Mouse (Mus musculus) limb, embryonic 11.5 days (tissue): Measurements from ENCODE around the gene Fam20b. TPM values are rescaled to one million over a fixed set of nuclear protein-coding genes. Genes with fewer than 3 reads are reported as not detected.

Source experiments
- ATAC-seq: fragments of 200-750 bp; cut with Nextera tagmentation; 2 replicates; pipeline ENCODE4 v1.8.0; 2017; ENCODE audit warnings: low read depth; ENCODE audit not compliant: insufficient number of reproducible peaks, low FRiP score, low TSS enrichment
- DNase-seq: peaks from one replicate; pipeline ENCODE4 v3.0.0-alpha.2; 2015; ENCODE audit warnings: low spot score
- H3K27ac ChIP-seq: fragments of 300-500 bp; sonication (generic); replicated peaks from 2 replicates; pipeline ENCODE4 v1.5.1; 2014; ENCODE audit warnings: low read depth, mild to moderate bottlenecking, low read length
- H3K27me3 ChIP-seq: fragments of 300-500 bp; sonication (generic); 2 replicates; pipeline ENCODE4 v1.6.1; 2014; ENCODE audit warnings: mild to moderate bottlenecking, low read length, mixed read lengths; ENCODE audit not compliant: control insufficient read depth, insufficient read depth
- H3K36me3 ChIP-seq: fragments of 300-500 bp; sonication (generic); 2 replicates; pipeline ENCODE4 v1.6.1; 2014; ENCODE audit warnings: mild to moderate bottlenecking, low read length, moderate library complexity, mixed read lengths; ENCODE audit not compliant: control insufficient read depth, insufficient read depth
- H3K4me1 ChIP-seq: fragments of 300-500 bp; sonication (generic); 2 replicates; pipeline ENCODE4 v1.6.1; 2014; ENCODE audit warnings: low read length, mixed read lengths; ENCODE audit not compliant: control insufficient read depth, insufficient read depth
- H3K4me2 ChIP-seq: fragments of 300-500 bp; sonication (generic); 2 replicates; pipeline ENCODE4 v1.6.1; 2014; ENCODE audit warnings: low read depth, mild to moderate bottlenecking, moderate library complexity; ENCODE audit not compliant: severe bottlenecking
- H3K4me3 ChIP-seq: fragments of 300-500 bp; sonication (generic); 2 replicates; pipeline ENCODE4 v1.5.1; 2014; ENCODE audit warnings: low read depth, low read length
- H3K9ac ChIP-seq: fragments of 300-500 bp; sonication (generic); 2 replicates; pipeline ENCODE4 v1.6.1; 2014; ENCODE audit warnings: mild to moderate bottlenecking, low read length
- H3K9me3 ChIP-seq: fragments of 300-500 bp; sonication (generic); 2 replicates; pipeline ENCODE4 v1.6.1; 2016; ENCODE audit warnings: low read length; ENCODE audit not compliant: control insufficient read depth
- WGBS: fragments of 180-500 bp; shearing (Covaris S2); extraction: QIAGEN DNeasy Blood & Tissue Kit; methylation state at CpG from one replicate; pipeline ENCODE4 v1.1.7; 2014; 5-methylcytosine and 5-hydroxymethylcytosine counted together
- polyA plus RNA-seq: library from polyadenylated mRNA; unstranded; fragments of >200 nt; fragmentation: Nextera tagmentation; extraction: Ambion mirVana; gene quantifications from 2 replicates; pipeline ENCODE4 v1.2.1, GENCODE M21; 2014

The Fam20b gene
- polyA plus RNA-seq, 1 experiment from 2014 or later: 21.3 TPM

GRCm38 (mm10) chr1:156659906-156660659, 58.8 kb downstream of the Fam20b start:
- ATAC-seq (no peak), DNase-seq (no peak)
- Histone ChIP-seq H3K27ac (no peak overlapping the region), H3K4me3 (no peak overlapping the region), H3K4me1 (peaks cover 1% of the 10 kb centered on the region; the same call in 1 of the 2 replicates), H3K9me3 (no peaks in the 10 kb centered on the region), H3K27me3 (no peaks in the 10 kb centered on the region), H3K4me2 (no peak overlapping the region), H3K36me3 (no peaks in the 10 kb centered on the region; the same call in 1 of the 2 replicates), H3K9ac (no peak overlapping the region)
- WGBS: 80% methylated on average over 13 of the region's 13 CpGs

GRCm38 (mm10) chr1:156658676-156659075, 60.2 kb downstream of the Fam20b start:
- H3K4me2 ChIP-seq: no peak overlapping the region
- WGBS: 85% methylated on average over 5 of the region's 5 CpGs
- DNase-seq (no peak), ATAC-seq (no peak)
- no peak overlapping the region for H3K9ac ChIP-seq
- H3K9me3 ChIP-seq: no peaks in the 10 kb centered on the region
- no peaks in the 10 kb centered on the region for H3K27me3 ChIP-seq
- H3K36me3 ChIP-seq: no peaks in the 10 kb centered on the region; the same call in 1 of the 2 replicates
- no peak overlapping the region for H3K27ac ChIP-seq
- H3K4me1 ChIP-seq: peaks cover 14% of the 10 kb centered on the region; the same call in 1 of the 2 replicates
- H3K4me3 ChIP-seq: no peak overlapping the region

- Histone ChIP-seq H3K27me3 (no peaks in the 10 kb centered on the region), H3K9me3 (no peaks in the 10 kb centered on the region), H3K4me1 (peaks cover 15% of the 10 kb centered on the region; the same call in 1 of the 2 replicates), H3K27ac (no peak overlapping the region), H3K4me2 (no peak overlapping the region), H3K9ac (no peak overlapping the region), H3K36me3 (no peaks in the 10 kb centered on the region; the same call in 1 of the 2 replicates), H3K4me3 (no peak overlapping the region)
- WGBS: 88% methylated on average over 4 of the region's 4 CpGs
- DNase-seq: no peak
- no peak; the same call in 1 of the 2 replicates for ATAC-seq
These were observed 61.4 kb downstream of the Fam20b start for GRCm38 (mm10) chr1:156657523-156657922.

- H3K36me3 ChIP-seq: no peaks in the 10 kb centered on the region; the same call in 1 of the 2 replicates
- DNase-seq (no peak), ATAC-seq (no peak)
- H3K27ac ChIP-seq: no peak overlapping the region; the same call in 1 of the 2 replicates
- no peaks in the 10 kb centered on the region for H3K9me3 ChIP-seq
- no peak overlapping the region for H3K9ac ChIP-seq
- H3K4me2 ChIP-seq: no peak overlapping the region
- peaks cover 15% of the 10 kb centered on the region; the same call in 1 of the 2 replicates for H3K4me1 ChIP-seq
- H3K4me3 ChIP-seq: no peak overlapping the region
- no peaks in the 10 kb centered on the region for H3K27me3 ChIP-seq
- 69% methylated on average over 13 of the region's 13 CpGs for WGBS
These were observed 64.0 kb downstream of the Fam20b start for GRCm38 (mm10) chr1:156654735-156655530.

GRCm38 (mm10) chr1:156652189-156652822, 66.6 kb downstream of the Fam20b start:
- H3K4me1 ChIP-seq: peaks cover 15% of the 10 kb centered on the region; the same call in 1 of the 2 replicates
- H3K4me3 ChIP-seq: no peak overlapping the region
- no peak overlapping the region for H3K4me2 ChIP-seq
- no peaks in the 10 kb centered on the region for H3K27me3 ChIP-seq
- no peak overlapping the region for H3K9ac ChIP-seq
- H3K27ac ChIP-seq: no peak overlapping the region
- no peaks in the 10 kb centered on the region for H3K36me3 ChIP-seq
- no peaks in the 10 kb centered on the region for H3K9me3 ChIP-seq
- DNase-seq: no peak
- WGBS: 66% methylated on average over 6 of the region's 6 CpGs
- ATAC-seq: no peak

- WGBS: 91% methylated on average over 9 of the region's 9 CpGs
- no peak overlapping the region for H3K4me3 ChIP-seq
- H3K27me3 ChIP-seq: no peaks in the 10 kb centered on the region
- ATAC-seq (no peak), DNase-seq (no peak)
- H3K4me1 ChIP-seq: peaks cover 15% of the 10 kb centered on the region; the same call in 1 of the 2 replicates
- no peaks in the 10 kb centered on the region for H3K36me3 ChIP-seq
- no peak overlapping the region for H3K27ac ChIP-seq
- H3K9me3 ChIP-seq: no peaks in the 10 kb centered on the region
- H3K4me2 ChIP-seq: no peak overlapping the region
- no peak overlapping the region for H3K9ac ChIP-seq
These were observed 68.3 kb downstream of the Fam20b start for GRCm38 (mm10) chr1:156650631-156651030.

GRCm38 (mm10) chr1:156648705-156649104, 70.2 kb downstream of the Fam20b start:
- DNase-seq (no peak), ATAC-seq (no peak)
- Histone ChIP-seq H3K4me2 (no peak overlapping the region), H3K36me3 (no peaks in the 10 kb centered on the region), H3K27me3 (no peaks in the 10 kb centered on the region), H3K9me3 (no peaks in the 10 kb centered on the region), H3K4me1 (0 out of 2 replicates have a peak, but pooled peaks cover 4% of the 10 kb centered on the region), H3K4me3 (no peak overlapping the region), H3K27ac (no peak overlapping the region), H3K9ac (no peak overlapping the region)
- WGBS: 51% methylated on average over 2 of the region's 2 CpGs

GRCm38 (mm10) chr1:156645971-156646370, 72.9 kb downstream of the Fam20b start:
- WGBS: 80% methylated on average over 4 of the region's 4 CpGs
- Histone ChIP-seq H3K27ac (no peak overlapping the region), H3K4me3 (no peak overlapping the region), H3K4me2 (no peak overlapping the region), H3K9me3 (no peaks in the 10 kb centered on the region), H3K9ac (no peak overlapping the region), H3K36me3 (0 out of 2 replicates have a peak, but pooled peaks cover 3% of the 10 kb centered on the region), H3K27me3 (no peaks in the 10 kb centered on the region), H3K4me1 (peaks cover 7% of the 10 kb centered on the region; the same call in 1 of the 2 replicates)
- no peak for DNase-seq
- no peak for ATAC-seq
